Mouse (Mus musculus) ES-E14 (cell line): ENCODE measurements around the gene Ctc1. TPM values are rescaled to one million over a fixed set of nuclear protein-coding genes. Genes with fewer than 3 reads are reported as not detected.

Source experiments
- DNase-seq: peaks from one replicate; pipeline ENCODE4 v3.0.0-alpha.2; 2013; ENCODE audit warnings: low read depth, low spot score
- H3K27ac ChIP-seq: 2 replicates; pipeline ENCODE4 v1.5.1; 2012; ENCODE audit warnings: low read depth, mild to moderate bottlenecking, low read length, moderate library complexity, mixed read lengths; ENCODE audit not compliant: poor library complexity, insufficient read depth, severe bottlenecking
- H3K36me3 ChIP-seq: 2 replicates; pipeline ENCODE4 v1.6.1; 2012; ENCODE audit warnings: mild to moderate bottlenecking, low read length, moderate library complexity, mixed read lengths; ENCODE audit not compliant: control insufficient read depth, poor library complexity, insufficient read depth, severe bottlenecking
- H3K4me1 ChIP-seq, 2 experiments: fragments of 150-350 bp in 1 of 2; sonication (generic) in 1 of 2; 2 replicates each; pipeline ENCODE4 v1.6.1; 2012; ENCODE audit warnings: low read length in 2 of 2, mild to moderate bottlenecking in 1 of 2, mixed read lengths in 1 of 2; ENCODE audit not compliant: control insufficient read depth in 2 of 2, insufficient read depth in 2 of 2, poor library complexity in 1 of 2
- H3K4me3 ChIP-seq, 2 experiments: fragments of 150-350 bp in 1 of 2; sonication (generic) in 1 of 2; 2 replicates each; pipeline ENCODE4 v1.5.1; 2012; ENCODE audit warnings: low read length in 2 of 2, low read depth in 1 of 2, mild to moderate bottlenecking in 1 of 2, mixed read lengths in 1 of 2; ENCODE audit not compliant: insufficient read depth in 1 of 2, poor library complexity in 1 of 2, severe bottlenecking in 1 of 2
- H3K9ac ChIP-seq: 2 replicates; pipeline ENCODE4 v1.6.1; 2012; ENCODE audit warnings: low read depth, mild to moderate bottlenecking, low read length, mixed read lengths; ENCODE audit not compliant: poor library complexity, insufficient read depth, severe bottlenecking
- H3K9me3 ChIP-seq: fragments of 150-350 bp; sonication (generic); 2 replicates; pipeline ENCODE4 v1.6.1; 2012; ENCODE audit warnings: low read depth, mild to moderate bottlenecking, low read length; ENCODE audit not compliant: control insufficient read depth, insufficient read depth
- CHD2 ChIP-seq: IDR thresholded peaks from 2 replicates; pipeline ENCODE4 v1.6.1; 2014; ENCODE audit warnings: mild to moderate bottlenecking, low read depth, low read length, inconsistent platforms
- HCFC1 ChIP-seq: IDR thresholded peaks from 2 replicates; pipeline ENCODE4 v1.6.1; 2012; ENCODE audit warnings: low read length, inconsistent platforms, borderline replicate concordance; ENCODE audit not compliant: insufficient read depth
- MAFK ChIP-seq: IDR thresholded peaks from 2 replicates; pipeline ENCODE4 v1.6.1; 2014; ENCODE audit warnings: mild to moderate bottlenecking, low read depth, low read length, inconsistent platforms; ENCODE audit not compliant: insufficient read depth
- ZC3H11A ChIP-seq: IDR thresholded peaks from 2 replicates; pipeline ENCODE4 v1.6.1; 2012; ENCODE audit warnings: low read depth, mild to moderate bottlenecking, inconsistent platforms, low read length, borderline replicate concordance
- ZNF384 ChIP-seq: IDR thresholded peaks from 2 replicates; pipeline ENCODE4 v1.6.1; 2012; ENCODE audit warnings: low read depth, low read length, inconsistent platforms
- in situ Hi-C, 2 experiments: fragments of 600-800 bp; cut with MboI; formaldehyde crosslinking; loops; one replicate each; pipeline ENCODE4 v1.15.1; 2025; ENCODE audit warnings: low sequenced_read_pairs in 2 of 2, inconsistent platforms in 1 of 2; ENCODE audit not compliant: unreplicated experiment in 2 of 2
- total RNA-seq: library from RNA; depleted of rRNA; stranded (reverse); fragments of 300-350 nt; gene quantifications from 2 replicates; pipeline ENCODE4 v1.2.3, GENCODE M21; 2012

Gene Ctc1
- total RNA-seq, 1 experiment, result 50.9 TPM

GRCm38 (mm10) chr11:69060448-69061254 lies 44.9 kb downstream of the Ctc1 start:
- Histone ChIP-seq H3K9ac (peak overlapping the region; percentile 77), H3K4me3 (peak overlapping the region; percentile 82 to 89), H3K4me1 (peaks cover 0 to 3% of the 10 kb centered on the region in 2 experiments; a peak in 1 of 4 replicates), H3K27ac (no peak overlapping the region), H3K36me3 (no peaks in the 10 kb centered on the region), H3K9me3 (no peaks in the 10 kb centered on the region)
- in situ Hi-C loops, result loop anchor here in 1 of 2 experiments (5.0 kb wide), 1 partner anchor 67 kb away; the partner anchor contains the start of gene Aloxe3
- DNase-seq, result no peak
- TF ChIP-seq HCFC1, result no peak
- no peak for TF ChIP-seq ZC3H11A
- no peak for TF ChIP-seq MAFK
- TF ChIP-seq ZNF384, result no peak
- TF ChIP-seq CHD2, result no peak

- in situ Hi-C loops, result loop anchor here in 1 of 2 experiments (5.0 kb wide), 1 partner anchor 66 kb away; the partner anchor contains the start of gene Aloxe3
- H3K27ac ChIP-seq, result no peak overlapping the region
- no peaks in the 10 kb centered on the region for H3K9me3 ChIP-seq
- H3K36me3 ChIP-seq, result no peaks in the 10 kb centered on the region
- H3K9ac ChIP-seq, result no peak overlapping the region
- peaks cover 0 to 3% of the 10 kb centered on the region in 2 experiments; a peak in 1 of 4 replicates for H3K4me1 ChIP-seq
- TF ChIP-seq ZC3H11A (no peak), HCFC1 (no peak), ZNF384 (no peak), MAFK (no peak), CHD2 (no peak)
- no peak for DNase-seq
- H3K4me3 ChIP-seq, result peak overlapping the region; percentile 82 to 89; a peak in 2 of 4 replicates
These were observed 45.7 kb downstream of the Ctc1 start for GRCm38 (mm10) chr11:69061255-69061912.

GRCm38 (mm10) chr11:69062194-69062760 lies 46.6 kb downstream of the Ctc1 start:
- no peaks in the 10 kb centered on the region for H3K9me3 ChIP-seq
- no peak overlapping the region for H3K27ac ChIP-seq
- TF ChIP-seq MAFK (peak; percentile 89), ZNF384 (no peak), HCFC1 (0 out of 2 replicates have a peak, but pooled peaks have one; percentile 9)
- in situ Hi-C loops, result loop anchor here in 1 of 2 experiments (5.0 kb wide), 1 partner anchor 65 kb away; the partner anchor contains the start of gene Aloxe3
- DNase-seq, result no peak
- peak overlapping the region; percentile 68 to 88 for H3K4me3 ChIP-seq
- peaks cover 2 to 3% of the 10 kb centered on the region in 2 experiments; a peak in 2 of 4 replicates for H3K4me1 ChIP-seq
- H3K9ac ChIP-seq, result no peak overlapping the region
- H3K36me3 ChIP-seq, result no peaks in the 10 kb centered on the region

GRCm38 (mm10) chr11:69062761-69063224 lies 47.1 kb downstream of the Ctc1 start:
- H3K4me1 ChIP-seq, result peaks cover 3 to 5% of the 10 kb centered on the region in 2 experiments; a peak in 2 of 4 replicates
- H3K9ac ChIP-seq, result peak overlapping the region; percentile 58

More at GRCm38 (mm10) chr11:69062761-69063224, 47.1 kb downstream of the Ctc1 start:
- H3K36me3 ChIP-seq, result no peaks in the 10 kb centered on the region
- in situ Hi-C loops, result loop anchor here in 1 of 2 experiments (5.0 kb wide), 1 partner anchor 65 kb away; the partner anchor contains the start of gene Aloxe3
- DNase-seq, result peak; percentile 88
- TF ChIP-seq HCFC1, result peak; percentile 6; the same call in 1 of the 2 replicates
- no peak for TF ChIP-seq ZC3H11A
- peak; percentile 89 for TF ChIP-seq MAFK
- TF ChIP-seq ZNF384, result no peak
- no peak for TF ChIP-seq CHD2
- no peaks in the 10 kb centered on the region for H3K9me3 ChIP-seq
- peak overlapping the region; percentile 68 to 88 for H3K4me3 ChIP-seq
- no peak overlapping the region for H3K27ac ChIP-seq
